Mouse (Mus musculus) brain, embryonic 14.5 days (tissue): ENCODE results near the gene 5830473C10Rik. TPM values are rescaled to one million over a fixed set of nuclear protein-coding genes. Genes with fewer than 3 reads are reported as not detected.
A peak's percentile ranks its signal among the peaks of the same experiment; 100 is the strongest.

Source experiments
- DNase-seq: peaks from one replicate; pipeline ENCODE4 v3.0.0-alpha.2; 2011; ENCODE audit warnings: low read depth
- CTCF ChIP-seq: fragments of 200-500 bp; IDR thresholded peaks from 2 replicates; pipeline ENCODE4 v1.5.1; 2012; ENCODE audit warnings: inconsistent platforms, mild to moderate bottlenecking, moderate library complexity, borderline replicate concordance; ENCODE audit not compliant: insufficient read depth, insufficient read length; ENCODE audit errors: extremely low read depth
- POLR2A ChIP-seq: fragments of 200-500 bp; IDR thresholded peaks from 2 replicates; pipeline ENCODE4 v1.6.1; 2012; ENCODE audit warnings: mild to moderate bottlenecking, inconsistent platforms, borderline replicate concordance; ENCODE audit not compliant: poor library complexity, insufficient read depth, insufficient read length, severe bottlenecking; ENCODE audit errors: extremely low read depth
- polyA plus RNA-seq: library from polyadenylated mRNA; depleted of rRNA; stranded (reverse); fragments of >200 nt; gene quantifications from 2 replicates; pipeline ENCODE4 v1.2.3, GENCODE M21; 2012

The 5830473C10Rik gene
- polyA plus RNA-seq, 1 experiment = 0.03 TPM

GRCm38 (mm10) chr5:90568338-90568737 is 7.4 kb downstream of the 5830473C10Rik start:
- TF ChIP-seq POLR2A = no peak
- TF ChIP-seq CTCF = no peak
- DNase-seq = peak; percentile 12

GRCm38 (mm10) chr5:90571216-90571615 is 10.3 kb downstream of the 5830473C10Rik start:
- TF ChIP-seq CTCF (no peak), POLR2A (no peak)
- DNase-seq = peak; percentile 16

- no peak for DNase-seq
- TF ChIP-seq POLR2A = no peak
- TF ChIP-seq CTCF = no peak
These were observed 16.8 kb downstream of the 5830473C10Rik start for GRCm38 (mm10) chr5:90577751-90578150.

GRCm38 (mm10) chr5:90579556-90579955 is 18.6 kb downstream of the 5830473C10Rik start:
- DNase-seq = no peak
- TF ChIP-seq CTCF = no peak
- TF ChIP-seq POLR2A = no peak

GRCm38 (mm10) chr5:90582179-90582578 is 21.3 kb downstream of the 5830473C10Rik start:
- TF ChIP-seq CTCF = no peak
- no peak for TF ChIP-seq POLR2A
- DNase-seq = no peak

GRCm38 (mm10) chr5:90584799-90585198 is 23.9 kb downstream of the 5830473C10Rik start:
- no peak for TF ChIP-seq POLR2A
- no peak for TF ChIP-seq CTCF
- no peak for DNase-seq

- TF ChIP-seq POLR2A = no peak
- TF ChIP-seq CTCF = no peak
- DNase-seq = peak; percentile 46
These were observed 25.6 kb downstream of the 5830473C10Rik start for GRCm38 (mm10) chr5:90586511-90586910.

GRCm38 (mm10) chr5:90588104-90588503 is 27.2 kb downstream of the 5830473C10Rik start:
- no peak for DNase-seq
- TF ChIP-seq POLR2A (no peak), CTCF (no peak)

GRCm38 (mm10) chr5:90588708-90589595 is 28.0 kb downstream of the 5830473C10Rik start:
- TF ChIP-seq CTCF (peak; percentile 93), POLR2A (no peak)
- peak; percentile 88 for DNase-seq

- no peak for TF ChIP-seq POLR2A
- TF ChIP-seq CTCF = no peak
- DNase-seq = peak; percentile 11
These were observed 29.8 kb downstream of the 5830473C10Rik start for GRCm38 (mm10) chr5:90590676-90591075.

GRCm38 (mm10) chr5:90591936-90592335 is 31.0 kb downstream of the 5830473C10Rik start:
- DNase-seq = no peak
- no peak for TF ChIP-seq CTCF

GRCm38 (mm10) chr5:90594945-90595344 is 34.0 kb downstream of the 5830473C10Rik start:
- DNase-seq = no peak
- TF ChIP-seq POLR2A (no peak), CTCF (no peak)
